Comparison of ENCODE assay signal across 9 mouse cellular contexts in the genomic region with DNA sequence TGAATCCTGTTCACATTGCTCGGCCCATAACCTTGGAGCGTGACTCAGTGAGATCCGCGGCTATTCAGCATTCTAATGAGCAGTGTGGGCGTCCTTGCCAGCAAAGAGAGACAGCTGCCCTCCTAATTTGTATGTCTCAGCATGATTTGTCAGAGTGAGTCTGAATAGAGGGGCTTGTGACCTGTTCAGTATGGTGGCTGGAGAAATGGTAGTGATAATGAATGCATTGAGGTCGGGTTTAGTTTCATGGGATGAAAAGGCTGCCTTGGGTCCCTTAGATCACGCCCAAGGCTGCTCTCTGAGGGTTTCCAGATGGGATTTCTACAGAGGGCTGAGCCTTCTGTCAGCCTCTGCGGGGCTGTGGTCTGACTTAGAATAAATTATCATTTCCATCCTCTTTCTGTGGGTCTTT.
DNase-seq lines count a peak whose midpoint lies in the region; ATAC-seq and TF ChIP-seq lines count a peak whose summit lies in the region.
"Had no signal": no experiment of that assay in that cellular context is flagged by ENCODE, and none has a peak within 500 bp of the region (broad histone marks: within the 10 kb centered on the region; RNA-seq: fewer than 3 reads in every experiment).

No protein-coding gene starts in this region.

- no peaks in the 10 kb centered on the region for H3K36me3 ChIP-seq in forebrain, embryonic 15.5 days
- peaks cover 42% of the 10 kb centered on the region for H3K36me3 ChIP-seq in myocyte (ENCODE audit: control insufficient read depth, insufficient read depth)
- no peaks in the 10 kb centered on the region for H3K36me3 ChIP-seq in intestine, embryonic 15.5 days

- H3K4me1 ChIP-seq in forebrain, embryonic 15.5 days, result peaks cover 80% of the 10 kb centered on the region
- peaks cover 29% of the 10 kb centered on the region for H3K4me1 ChIP-seq in intestine, embryonic 15.5 days (replicated peaks)

- H3K79me2 ChIP-seq in myocyte (ENCODE audit: control insufficient read depth, insufficient read depth), result peaks cover 38% of the 10 kb centered on the region

- no peaks in the 10 kb centered on the region for H3K9me3 ChIP-seq in forebrain, embryonic 15.5 days
- no peaks in the 10 kb centered on the region for H3K9me3 ChIP-seq in intestine, embryonic 15.5 days

- WGBS in forebrain, embryonic 15.5 days, result 2% methylated on average over 8 of the region's 8 CpGs
- 46% methylated on average over 8 of the region's 8 CpGs for WGBS in intestine, embryonic 15.5 days

- ATAC-seq in frontal cortex, adult (ENCODE audit: low TSS enrichment), result peak; percentile 46
- ATAC-seq in forebrain, embryonic 15.5 days (replicated peaks), result peak; percentile 81
- ATAC-seq in intestine, embryonic 15.5 days, result no peak

- H3K9ac ChIP-seq in forebrain, embryonic 15.5 days (replicated peaks), result 0 out of 2 replicates have a peak overlapping the region, but pooled peaks have one; percentile 7
- H3K9ac ChIP-seq in intestine, embryonic 15.5 days, result no peak overlapping the region

- no peak for TF ChIP-seq POLR2A in myocyte (IDR thresholded peaks at IDR 0.05; ENCODE audit: insufficient read length, low read depth)

- no peaks in the 10 kb centered on the region for H3K27me3 ChIP-seq in forebrain, embryonic 15.5 days
- no peaks in the 10 kb centered on the region for H3K27me3 ChIP-seq in myocyte (ENCODE audit: control insufficient read depth, insufficient read depth, insufficient read length)
- H3K27me3 ChIP-seq in intestine, embryonic 15.5 days (replicated peaks), result no peaks in the 10 kb centered on the region

- intact Hi-C loops in heart, postnatal 36 days (cut with DNase I), result no loop called here

- peak overlapping the region; percentile 23 for H3K4me2 ChIP-seq in forebrain, embryonic 15.5 days (replicated peaks)
- peak overlapping the region; percentile 59 for H3K4me2 ChIP-seq in myocyte (ENCODE audit: low read depth)
- no peak overlapping the region for H3K4me2 ChIP-seq in intestine, embryonic 15.5 days (replicated peaks)

- peak overlapping the region; percentile 10; the same call in 1 of the 2 replicates for H3K4me3 ChIP-seq in forebrain, embryonic 15.5 days
- H3K4me3 ChIP-seq in myocyte, result no peak overlapping the region
- no peak overlapping the region for H3K4me3 ChIP-seq in intestine, embryonic 15.5 days (replicated peaks)

- DNase-seq in frontal cortex, postnatal 10 days (ENCODE audit: low spot score in 2 of 2), result no peak
- DNase-seq in adrenal gland, adult 2 months, result peak; percentile 79
- DNase-seq in heart, postnatal 36 days, result no peak
- DNase-seq in ovary, postnatal 36 days (ENCODE audit: low spot score), result no peak
- DNase-seq: B cell, adult 2 months had no signal

- peak overlapping the region; percentile 92 for H3K27ac ChIP-seq in forebrain, embryonic 15.5 days (replicated peaks)
- H3K27ac ChIP-seq in intestine, embryonic 15.5 days, result no peak overlapping the region

- no peak overlapping the region for H3ac ChIP-seq in myocyte (ENCODE audit: control insufficient read depth, insufficient read length)

TF ChIP-seq in myocyte, 11 proteins besides CTCF, POLR2A, EP300 and RAD21:
- peak; percentile 73 for TF ChIP-seq TCF12 (IDR thresholded peaks at IDR 0.05; ENCODE audit: insufficient read depth, poor library complexity, severe bottlenecking)
- no peak for TF ChIP-seq USF1 (IDR thresholded peaks at IDR 0.05; ENCODE audit: low read depth)
- TF ChIP-seq MYOG (IDR thresholded peaks at IDR 0.05; ENCODE audit: control insufficient read depth in 1 of 3, insufficient read depth in 1 of 3, insufficient read length in 2 of 3, low read depth in 2 of 3), result peak; percentile 30 to 85 (median 78)
- TF ChIP-seq MAX (IDR thresholded peaks at IDR 0.05; ENCODE audit: low read depth), result no peak
- no peak for TF ChIP-seq TCF3 (IDR thresholded peaks at IDR 0.05; ENCODE audit: insufficient read length, low read depth)
- TF ChIP-seq CEBPB (IDR thresholded peaks at IDR 0.05; ENCODE audit: insufficient read depth, poor library complexity, severe bottlenecking), result no peak
- no peak for TF ChIP-seq POLR2AphosphoS2 (IDR thresholded peaks at IDR 0.05; ENCODE audit: insufficient read length, low read depth)
- TF ChIP-seq REST (IDR thresholded peaks at IDR 0.05; ENCODE audit: insufficient read depth, insufficient read length), result no peak
- TF ChIP-seq SRF (IDR thresholded peaks at IDR 0.05; ENCODE audit: control insufficient read depth, insufficient read length, low read depth), result no peak
- no peak for TF ChIP-seq E2F4 (IDR thresholded peaks at IDR 0.05; ENCODE audit: insufficient read depth)
- TF ChIP-seq MYOD1 (IDR thresholded peaks at IDR 0.05; ENCODE audit: control insufficient read depth in 1 of 3, insufficient read length in 2 of 3, low read depth in 2 of 3), result peak; percentile 58 to 93 (median 91)
